Mouse (Mus musculus) brain, embryonic 14.5 days (tissue): ENCODE results near the gene AI837181.

Source experiments
- CTCF ChIP-seq: fragments of 200-500 bp; IDR thresholded peaks from 2 replicates; pipeline ENCODE4 v1.5.1; 2012; ENCODE audit warnings: inconsistent platforms, mild to moderate bottlenecking, moderate library complexity, borderline replicate concordance; ENCODE audit not compliant: insufficient read depth, insufficient read length; ENCODE audit errors: extremely low read depth
- POLR2A ChIP-seq: fragments of 200-500 bp; IDR thresholded peaks from 2 replicates; pipeline ENCODE4 v1.6.1; 2012; ENCODE audit warnings: mild to moderate bottlenecking, inconsistent platforms, borderline replicate concordance; ENCODE audit not compliant: poor library complexity, insufficient read depth, insufficient read length, severe bottlenecking; ENCODE audit errors: extremely low read depth

DNA sequence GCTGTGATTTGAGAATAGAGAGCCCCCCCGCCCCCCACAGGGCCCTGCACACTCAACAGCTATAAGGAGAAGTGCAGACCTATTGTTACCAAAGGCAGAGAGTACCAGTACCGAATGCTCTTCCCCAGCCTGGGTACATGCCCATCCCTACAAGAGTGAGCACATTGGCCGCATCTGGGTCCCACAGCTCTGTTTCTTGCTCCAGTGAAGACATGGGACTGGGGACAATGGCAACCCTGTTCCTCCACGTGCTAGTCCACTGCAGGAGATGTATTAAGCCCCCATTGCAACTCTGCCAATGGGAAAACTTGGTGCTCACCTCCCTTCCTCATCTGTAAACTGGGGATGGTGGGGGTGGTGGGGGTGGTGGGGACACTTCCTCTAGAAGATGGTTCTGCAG lies 11.1 kb upstream of the AI837181 start:
- TF ChIP-seq CTCF (no peak), POLR2A (no peak)
